ENCODE assay signal across 8 mouse cellular contexts in genomic region chr2:24405345-24406012, GRCm38 (mm10). TPM values are rescaled to one million over a fixed set of nuclear protein-coding genes. Genes with fewer than 3 reads are reported as not detected.
DNase-seq lines count a peak whose midpoint lies in the region; ATAC-seq and TF ChIP-seq lines count a peak whose summit lies in the region.

No protein-coding gene starts in this region.

- ATAC-seq in forebrain, embryonic 11.5 days (replicated peaks; ENCODE audit: low FRiP score), result peak; percentile 83
- peak; percentile 81 for ATAC-seq in lung, postnatal 0 days

- TF ChIP-seq EP300 in lung, postnatal 0 days (IDR thresholded peaks at IDR 0.05), result no peak

- peak overlapping the region; percentile 42 for H3K9ac ChIP-seq in forebrain, embryonic 11.5 days (ENCODE audit: low read length)
- no peak overlapping the region for H3K9ac ChIP-seq in lung, postnatal 0 days (replicated peaks; ENCODE audit: low read depth)

- H3K36me3 ChIP-seq in E14TG2a.4 (ENCODE audit: insufficient read depth, low read length), result peaks cover 21% of the 10 kb centered on the region
- H3K36me3 ChIP-seq in forebrain, embryonic 11.5 days (ENCODE audit: control insufficient read depth, insufficient read depth, low read length), result no peaks in the 10 kb centered on the region
- no peaks in the 10 kb centered on the region for H3K36me3 ChIP-seq in lung, postnatal 0 days (ENCODE audit: insufficient read depth, low read length)

- 13% methylated on average over 23 of the region's 23 CpGs for WGBS in forebrain, embryonic 11.5 days
- WGBS in lung, postnatal 0 days, result 13% methylated on average over 23 of the region's 23 CpGs

- peak; percentile 45 for TF ChIP-seq CTCF in E14TG2a.4 (conservative IDR thresholded peaks at IDR 0.05; ENCODE audit: low read length)
- TF ChIP-seq CTCF in lung, postnatal 0 days (IDR thresholded peaks at IDR 0.05), result peak; percentile 92

- DNase-seq in brain, embryonic 18.5 days (ENCODE audit: low read depth, low spot score), result peak; percentile 28
- DNase-seq in forebrain, embryonic 11.5 days (ENCODE audit: low spot score), result peak; percentile 88
- peak; percentile 74 to 84 for DNase-seq in heart, postnatal 14 days
- peak; percentile 84 to 93 for DNase-seq in kidney, postnatal 36 days
- DNase-seq in lung, postnatal 0 days (ENCODE audit: low spot score), result peak; percentile 87
- peak; percentile 43 for DNase-seq in ovary, postnatal 10 days (ENCODE audit: low spot score)
- peak; percentile 43 for DNase-seq in thymus, postnatal 0 days (ENCODE audit: low spot score)

- intact Hi-C loops in heart, postnatal 14 days (cut with DNase I), result loop anchor here (1.0 kb wide), 2 partner anchors 48 to 108 kb away; no protein-coding TSS in a partner anchor

- no peak overlapping the region for H3K27ac ChIP-seq in forebrain, embryonic 11.5 days (ENCODE audit: low read depth, low read length)
- no peak overlapping the region for H3K27ac ChIP-seq in lung, postnatal 0 days (ENCODE audit: low read length)

- peak overlapping the region; percentile 34; the same call in 1 of the 2 replicates for H3K4me2 ChIP-seq in forebrain, embryonic 11.5 days (ENCODE audit: low read depth, low read length, severe bottlenecking)
- peak overlapping the region; percentile 29 for H3K4me2 ChIP-seq in lung, postnatal 0 days (replicated peaks; ENCODE audit: low read depth, low read length)

- H3K4me1 ChIP-seq in E14TG2a.4 (replicated peaks; ENCODE audit: low read depth, low read length), result peaks cover 13% of the 10 kb centered on the region
- H3K4me1 ChIP-seq in forebrain, embryonic 11.5 days (replicated peaks; ENCODE audit: control insufficient read depth, insufficient read depth, low read length), result no peaks in the 10 kb centered on the region; the same call in 1 of the 2 replicates
- no peaks in the 10 kb centered on the region; the same call in 1 of the 2 replicates for H3K4me1 ChIP-seq in lung, postnatal 0 days (ENCODE audit: insufficient read depth, low read depth, low read length)

- H3K27me3 ChIP-seq in E14TG2a.4 (ENCODE audit: insufficient read depth, low read length), result peaks cover 28% of the 10 kb centered on the region
- no peaks in the 10 kb centered on the region; the same call in 1 of the 2 replicates for H3K27me3 ChIP-seq in forebrain, embryonic 11.5 days (ENCODE audit: control insufficient read depth, insufficient read depth, low read length)
- H3K27me3 ChIP-seq in lung, postnatal 0 days (replicated peaks; ENCODE audit: insufficient read depth, low read length), result 0 out of 2 replicates have a peak, but pooled peaks cover 3% of the 10 kb centered on the region

- no peaks in the 10 kb centered on the region for H3K9me3 ChIP-seq in E14TG2a.4 (ENCODE audit: low read length)
- H3K9me3 ChIP-seq in forebrain, embryonic 11.5 days (ENCODE audit: control insufficient read depth, low read length), result no peaks in the 10 kb centered on the region
- H3K9me3 ChIP-seq in lung, postnatal 0 days (ENCODE audit: low read length), result no peaks in the 10 kb centered on the region

- H3K4me3 ChIP-seq in E14TG2a.4 (replicated peaks; ENCODE audit: low read length), result peak overlapping the region; percentile 65
- H3K4me3 ChIP-seq in forebrain, embryonic 11.5 days (ENCODE audit: low read depth, low read length), result peak overlapping the region; percentile 15; the same call in 1 of the 2 replicates
- H3K4me3 ChIP-seq in lung, postnatal 0 days (ENCODE audit: low read depth, low read length), result no peak overlapping the region

RNA-seq across cellular contexts. Expression of gene Psd4, which starts 38.1 kb away (rescaled TPM):
- polyA plus RNA-seq in forebrain, embryonic 11.5 days (2014; fragmentation: Nextera tagmentation; extraction: Ambion mirVana), result 0.41 and 0.61 TPM in 2 replicates
- 1 to 10 TPM in 1 of 2 experiments, under 1 TPM in 1; 0.65 to 2.7 TPM for total RNA-seq in heart, postnatal 14 days (2021)
- 2.6 and 3.0 TPM in 2 replicates for polyA plus RNA-seq in lung, postnatal 0 days (2015; fragmentation: Nextera tagmentation; extraction: Ambion mirVana)
- 39.5 and 42.1 TPM in 2 replicates for polyA plus RNA-seq in thymus, postnatal 0 days (2015; fragmentation: Nextera tagmentation; extraction: Ambion mirVana)

Comparison
In these comparisons a context has a peak if more than half of its experiments do, and no peak if none do; other contexts are left out.
1. DNase-seq: peak in every context shown above with its lines; median percentile 88 in kidney, postnatal 36 days; 88 in forebrain, embryonic 11.5 days; 87 in lung, postnatal 0 days; 79 in heart, postnatal 14 days; 43 in ovary, postnatal 10 days; 43 in thymus, postnatal 0 days; 28 in brain, embryonic 18.5 days.
2. RNA of gene Psd4, which starts 38.1 kb away (polyA plus RNA-seq): 39.5 to 42.1 TPM in thymus, postnatal 0 days; 2.6 to 3.0 TPM in lung, postnatal 0 days and 0.41 to 0.61 TPM in forebrain, embryonic 11.5 days; every median in the first group is over 10 times any median in the second.